Mouse (Mus musculus): ENCODE results near the gene Pbx1.
"Not testable (repeated sequence)": the region's sequence is repeated elsewhere in the genome, so short reads cannot be mapped to it uniquely, and the experiment has no call there.

The Pbx1 gene

GRCm38 (mm10) chr1:168432232-168432280 lies at the start of gene Pbx1:
Gene Pbx1, minus strand, starts transcription at chr1:168432270.
- not testable (repeated sequence) for DNase-seq

- DNase-seq, result no peak
These were observed 47.6 kb upstream of the Pbx1 start for GRCm38 (mm10) chr1:168479626-168480025.

- no peak for DNase-seq
These were observed 46.8 kb upstream of the Pbx1 start for GRCm38 (mm10) chr1:168478829-168479228.

GRCm38 (mm10) chr1:168476917-168477316 lies 44.8 kb upstream of the Pbx1 start:
- DNase-seq, result no peak

GRCm38 (mm10) chr1:168476216-168476897 lies 44.3 kb upstream of the Pbx1 start:
- DNase-seq, result no peak

- DNase-seq, result no peak
These were observed 43.6 kb upstream of the Pbx1 start for GRCm38 (mm10) chr1:168475579-168476208.

- DNase-seq, result no peak
These were observed 41.4 kb upstream of the Pbx1 start for GRCm38 (mm10) chr1:168473255-168474069.

- DNase-seq, result no peak
These were observed 40.6 kb upstream of the Pbx1 start for GRCm38 (mm10) chr1:168472545-168473254.

GRCm38 (mm10) chr1:168459426-168459825 lies 27.4 kb upstream of the Pbx1 start:
- DNase-seq, result no peak

GRCm38 (mm10) chr1:168457191-168457747 lies 25.2 kb upstream of the Pbx1 start:
- no peak for DNase-seq

- DNase-seq, result no peak
These were observed 23.1 kb upstream of the Pbx1 start for GRCm38 (mm10) chr1:168455178-168455577.

- no peak for DNase-seq
These were observed 1.6 kb upstream of the Pbx1 start for GRCm38 (mm10) chr1:168433671-168434070.

- peak; percentile 85 for DNase-seq
These were observed 233 bp upstream of the Pbx1 start for GRCm38 (mm10) chr1:168432281-168432725.

- no peak for DNase-seq
These were observed 299 bp downstream of the Pbx1 start for GRCm38 (mm10) chr1:168431711-168432231.

GRCm38 (mm10) chr1:168430868-168431710 lies 981 bp downstream of the Pbx1 start:
- peak; percentile 26 for DNase-seq

- DNase-seq, result no peak
These were observed 2.0 kb downstream of the Pbx1 start for GRCm38 (mm10) chr1:168429856-168430644.

- no peak for DNase-seq
These were observed 2.7 kb downstream of the Pbx1 start for GRCm38 (mm10) chr1:168429406-168429805.

GRCm38 (mm10) chr1:168428255-168428654 lies 3.8 kb downstream of the Pbx1 start:
- DNase-seq, result no peak

GRCm38 (mm10) chr1:168427596-168427995 lies 4.5 kb downstream of the Pbx1 start:
- no peak for DNase-seq

- no peak for DNase-seq
These were observed 5.2 kb downstream of the Pbx1 start for GRCm38 (mm10) chr1:168426900-168427299.

- DNase-seq, result no peak
These were observed 5.8 kb downstream of the Pbx1 start for GRCm38 (mm10) chr1:168426281-168426680.

Measured in thymus, postnatal 4 days (tissue).